Mouse (Mus musculus): ENCODE measurements at regions not wholly inside any gene's neighbourhood (a gene's known extent, or its start where the extent isn't known, plus 50 kb on each side); places are given as distances from the start of the nearest gene placed in this dataset.

GRCm38 (mm10) chr1:63909191-63909590 is 140.1 kb upstream of the 4933402D24Rik start:
- no peak for TF ChIP-seq POLR2A (IDR thresholded peaks at IDR 0.05; ENCODE audit: extremely low read depth, insufficient read depth, low read length)
- no peak for TF ChIP-seq CTCF (IDR thresholded peaks at IDR 0.05; ENCODE audit: low read depth, low read length)
